Mouse (Mus musculus) CD4-positive helper T cell, adult 2 months (primary cell): Measurements from ENCODE around the gene Lclat1.
"Not testable (repeated sequence)": the region's sequence is repeated elsewhere in the genome, so short reads cannot be mapped to it uniquely, and the experiment has no call there.

ENCODE experiments used
- DNase-seq: peaks from one replicate; pipeline ENCODE4 v3.0.0-alpha.2; 2012; ENCODE audit warnings: low read depth, missing footprints, low spot score

The Lclat1 gene

DNA sequence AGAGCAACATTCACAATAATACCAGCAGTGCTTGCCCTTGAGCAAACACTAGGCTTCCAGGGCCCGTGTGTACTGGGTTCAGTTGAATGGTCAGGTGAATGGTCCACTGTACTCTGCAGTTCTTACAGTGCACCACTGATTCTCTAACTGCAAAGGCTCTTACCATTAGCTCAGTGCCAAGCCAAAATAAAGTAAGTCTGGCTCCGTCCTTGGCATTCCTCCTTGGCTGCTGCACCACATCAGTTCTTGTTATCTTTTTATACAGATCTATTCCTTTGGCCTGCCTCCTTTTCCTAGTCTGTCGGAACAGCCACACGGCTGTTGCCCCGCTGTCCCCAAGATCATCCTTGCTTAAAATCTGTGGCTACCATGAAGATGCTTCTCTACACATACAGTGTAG is 130.7 kb downstream of the Lclat1 start:
- DNase-seq = no peak

DNA sequence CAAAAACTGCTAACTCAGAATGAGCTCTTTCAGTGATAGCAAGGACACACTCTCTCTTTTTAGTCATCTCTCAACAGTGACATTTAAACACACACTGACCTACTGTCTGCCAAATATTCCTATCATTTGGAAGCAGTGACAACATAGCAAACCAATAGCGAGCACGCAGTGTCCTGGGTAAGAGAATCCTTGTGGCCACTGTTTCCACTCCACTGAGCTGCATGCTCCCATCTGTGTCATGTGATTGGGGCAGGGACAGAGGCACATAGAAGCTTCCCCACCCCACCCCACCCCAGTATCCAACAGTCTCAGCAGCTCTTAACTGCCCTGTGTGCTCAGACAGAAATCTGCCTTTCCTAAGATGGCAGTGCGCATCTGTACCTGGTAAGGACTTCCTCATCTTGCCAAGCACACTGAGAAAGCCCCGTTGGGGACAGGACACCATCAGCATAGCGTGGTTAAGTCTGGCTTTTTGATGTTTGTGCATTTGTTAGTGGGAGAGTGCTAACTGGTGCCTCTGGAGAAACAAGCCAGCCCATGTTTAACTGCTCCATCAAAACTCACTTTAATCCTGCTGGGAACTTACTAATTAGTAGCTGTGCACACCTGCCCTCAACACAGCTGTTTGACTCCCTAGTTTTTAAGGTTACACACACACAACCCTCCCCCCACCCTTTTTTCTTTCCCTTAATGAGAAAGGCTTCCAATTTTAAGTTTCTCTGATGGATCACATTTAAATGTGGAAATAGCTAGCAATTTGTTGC is 133.5 kb downstream of the Lclat1 start:
- no peak for DNase-seq

DNA sequence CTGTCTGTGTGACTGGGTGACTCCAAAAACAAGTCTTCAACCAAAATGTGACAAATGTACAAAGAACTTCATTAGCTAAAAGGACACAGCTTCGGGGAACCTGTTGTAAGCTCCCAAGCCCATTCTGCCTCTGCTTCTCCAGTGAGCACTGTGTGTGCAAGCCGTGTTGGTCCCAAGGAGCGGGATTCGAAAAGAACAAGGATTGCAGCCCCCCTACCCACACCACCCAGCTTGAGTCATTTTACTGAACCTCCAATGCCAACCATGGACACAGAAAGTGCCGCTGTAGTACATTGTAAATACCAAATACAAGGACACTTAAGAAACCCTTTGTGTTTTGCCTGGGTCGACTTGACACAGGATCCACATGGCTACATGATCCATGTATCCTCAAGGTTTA is 135.9 kb downstream of the Lclat1 start:
- no peak for DNase-seq

- DNase-seq = no peak
These were observed 136.8 kb downstream of the Lclat1 start for GRCm38 (mm10) chr17:73244596-73244995.

- DNase-seq = no peak
These were observed 137.4 kb downstream of the Lclat1 start for GRCm38 (mm10) chr17:73245089-73245684.

- DNase-seq = no peak
These were observed 138.3 kb downstream of the Lclat1 start for GRCm38 (mm10) chr17:73246036-73246435.

DNA sequence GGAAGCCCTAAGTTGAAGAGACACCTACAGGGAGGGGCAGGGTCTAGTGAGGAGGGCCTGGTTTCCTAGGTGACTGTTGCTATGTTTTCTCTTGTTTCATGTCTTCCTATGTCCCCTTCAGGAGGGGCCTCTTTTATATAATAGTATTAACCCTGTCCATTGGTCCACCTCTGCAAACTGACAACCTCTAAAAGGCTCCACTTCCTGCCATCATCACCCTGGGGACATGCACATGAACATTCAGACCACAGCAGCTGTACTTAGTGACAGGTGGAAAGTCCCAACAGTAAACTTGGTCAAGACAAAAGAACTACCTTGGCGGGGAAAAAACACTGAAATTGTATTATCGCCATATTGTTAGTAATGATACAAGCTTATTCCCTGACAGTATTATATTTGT is 139.1 kb downstream of the Lclat1 start:
- DNase-seq = peak; percentile 43

DNA sequence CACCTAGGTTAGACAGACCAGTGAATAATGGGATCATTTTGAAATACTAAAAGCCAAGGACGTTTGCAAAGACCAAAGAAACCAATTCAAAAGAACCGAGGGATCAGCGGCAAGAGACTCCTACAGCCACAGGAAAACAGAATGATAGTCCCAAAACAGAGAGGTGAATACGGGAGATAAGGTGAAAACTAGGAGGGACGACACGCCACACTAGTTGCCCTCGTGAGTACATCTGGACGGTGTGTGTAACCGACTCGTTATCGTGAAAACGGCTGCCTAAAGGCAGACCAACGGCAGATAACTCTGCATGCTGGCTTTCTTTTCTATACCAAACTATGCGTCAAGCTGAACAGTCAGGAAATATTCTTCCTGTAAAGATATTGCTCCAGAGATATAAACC is 140.0 kb downstream of the Lclat1 start:
- no peak for DNase-seq

GRCm38 (mm10) chr17:73250488-73251141 is 142.8 kb downstream of the Lclat1 start:
- DNase-seq = no peak

GRCm38 (mm10) chr17:73251142-73251502 is 143.3 kb downstream of the Lclat1 start:
- DNase-seq = no peak

GRCm38 (mm10) chr17:73251812-73252608 is 144.2 kb downstream of the Lclat1 start:
- DNase-seq = no peak

GRCm38 (mm10) chr17:73253291-73253969 is 145.6 kb downstream of the Lclat1 start:
- DNase-seq = peak; percentile 10

DNA sequence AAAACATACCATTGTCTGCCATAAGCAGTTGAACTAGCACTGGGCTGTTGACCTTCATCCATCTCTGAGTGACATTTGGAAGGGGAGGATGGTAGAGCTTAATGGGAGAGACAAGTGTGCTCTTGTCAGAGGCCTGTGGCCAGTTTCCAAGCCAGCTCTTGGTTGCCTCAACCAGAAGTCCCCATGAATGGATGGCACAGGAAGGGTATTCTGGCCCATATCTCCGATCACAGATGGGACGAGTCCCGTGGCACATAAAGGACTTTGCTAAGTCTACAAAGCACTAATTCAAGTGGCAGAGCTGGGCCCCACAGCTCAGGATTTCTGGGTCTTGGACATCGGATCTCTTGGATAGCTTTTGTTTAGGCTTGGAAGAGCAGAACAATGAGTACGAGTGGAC is 148.0 kb downstream of the Lclat1 start:
- no peak for DNase-seq

DNA sequence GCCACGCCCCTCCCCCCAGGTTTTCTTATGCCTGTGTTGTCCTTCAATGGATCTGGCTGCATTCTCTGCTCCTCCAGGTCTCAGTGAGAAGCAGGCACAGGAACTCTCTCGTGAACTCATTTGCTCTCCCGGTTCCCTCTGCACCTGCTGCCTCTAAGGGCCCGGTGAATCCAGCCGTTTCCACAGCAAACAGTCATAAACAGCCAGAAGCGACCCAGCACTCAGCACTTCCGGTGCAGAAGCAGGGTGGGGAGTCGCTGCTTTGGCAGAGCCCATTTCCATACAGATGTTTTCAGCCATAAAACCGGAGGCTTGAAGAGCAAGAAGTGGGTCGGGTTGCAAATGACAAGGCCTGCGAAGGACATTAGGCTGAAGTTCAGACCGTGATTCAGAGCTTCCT is 150.8 kb downstream of the Lclat1 start:
- DNase-seq = peak; percentile 35

- not testable (repeated sequence) for DNase-seq
These were observed 151.5 kb downstream of the Lclat1 start for GRCm38 (mm10) chr17:73259258-73259657.

DNA sequence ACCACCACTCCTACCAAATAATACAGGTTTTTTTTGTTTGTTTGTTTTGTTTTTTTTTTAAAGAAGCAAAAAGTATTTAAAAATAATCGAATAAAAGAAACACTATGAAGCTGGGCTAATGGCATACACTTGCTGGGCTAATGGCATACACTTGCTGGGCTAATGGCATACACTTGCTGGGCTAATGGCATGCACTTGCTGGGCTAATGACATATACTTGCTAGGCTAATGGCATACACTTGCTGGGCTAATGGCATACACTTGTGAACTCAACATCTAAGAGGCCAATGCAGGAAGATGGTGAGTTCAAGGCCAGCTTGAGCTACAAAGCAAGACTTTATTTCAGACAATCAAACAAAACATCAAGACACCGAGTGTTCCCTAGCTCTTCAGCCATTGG is 154.8 kb downstream of the Lclat1 start:
- no peak for DNase-seq

DNA sequence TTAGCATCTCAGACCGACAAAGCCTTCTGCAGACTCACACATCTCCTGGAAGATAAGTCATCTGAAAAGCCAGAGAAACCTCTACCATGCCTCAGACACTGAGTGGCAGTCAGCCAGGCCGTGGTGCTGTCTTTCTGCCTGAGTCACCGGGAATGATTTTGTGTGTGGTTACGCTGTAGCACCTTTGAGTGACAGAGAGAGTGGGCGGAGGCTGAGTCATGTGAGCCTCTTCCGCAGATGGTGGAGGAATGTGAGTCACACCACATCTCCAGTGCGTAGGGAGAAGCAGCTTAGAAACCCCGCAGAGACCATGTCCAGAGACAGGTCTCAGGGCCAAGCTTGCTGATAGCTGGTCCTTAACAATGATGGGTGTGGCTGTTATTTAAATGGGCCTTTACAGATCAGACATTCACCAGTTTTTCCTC is 155.3 kb downstream of the Lclat1 start:
- peak; percentile 89 for DNase-seq

DNA sequence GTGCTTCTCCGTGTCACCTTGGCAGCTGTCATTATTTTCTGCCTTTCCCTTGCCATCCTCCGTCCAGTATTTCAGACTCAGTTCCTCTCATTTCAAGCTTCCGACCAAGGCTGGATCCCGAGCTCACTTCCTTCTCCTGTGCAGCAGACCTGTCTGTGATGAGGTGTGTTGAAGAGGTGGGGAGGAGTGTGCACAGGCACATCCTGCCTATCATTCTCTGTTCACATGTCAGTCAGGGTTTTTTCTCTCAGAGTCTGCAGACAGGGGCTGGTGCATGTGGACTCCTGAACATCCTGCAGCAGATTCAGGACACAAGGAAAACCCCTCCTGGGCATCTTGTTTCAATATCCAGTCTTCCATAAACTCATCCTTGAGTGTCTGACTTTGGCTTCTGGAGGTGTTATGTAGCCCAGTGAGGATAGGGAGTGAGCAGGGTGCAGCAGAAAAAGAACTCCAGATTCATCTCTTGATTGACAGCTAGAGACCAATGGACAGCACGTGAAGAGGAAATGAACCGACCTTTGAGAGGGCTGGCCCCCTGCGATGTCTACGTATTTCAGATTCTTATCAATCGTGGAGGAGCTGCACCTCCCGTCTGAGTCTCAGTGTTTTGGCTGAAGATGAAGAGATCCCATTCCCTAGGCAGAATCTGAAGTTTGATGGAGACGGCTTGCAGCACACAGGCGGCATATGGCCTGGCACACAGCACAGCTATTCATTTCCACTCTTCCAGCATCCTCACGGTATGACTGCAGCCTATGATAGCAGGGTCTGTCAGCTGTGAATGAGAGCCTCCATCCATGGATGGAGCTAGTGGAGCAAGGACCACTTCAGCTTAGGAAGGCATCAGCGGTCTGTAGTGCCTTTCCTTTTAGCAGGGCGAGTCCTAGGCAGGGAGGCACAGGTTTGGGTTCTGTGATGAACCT is 163.3 kb downstream of the Lclat1 start:
- peak; percentile 58 for DNase-seq

DNA sequence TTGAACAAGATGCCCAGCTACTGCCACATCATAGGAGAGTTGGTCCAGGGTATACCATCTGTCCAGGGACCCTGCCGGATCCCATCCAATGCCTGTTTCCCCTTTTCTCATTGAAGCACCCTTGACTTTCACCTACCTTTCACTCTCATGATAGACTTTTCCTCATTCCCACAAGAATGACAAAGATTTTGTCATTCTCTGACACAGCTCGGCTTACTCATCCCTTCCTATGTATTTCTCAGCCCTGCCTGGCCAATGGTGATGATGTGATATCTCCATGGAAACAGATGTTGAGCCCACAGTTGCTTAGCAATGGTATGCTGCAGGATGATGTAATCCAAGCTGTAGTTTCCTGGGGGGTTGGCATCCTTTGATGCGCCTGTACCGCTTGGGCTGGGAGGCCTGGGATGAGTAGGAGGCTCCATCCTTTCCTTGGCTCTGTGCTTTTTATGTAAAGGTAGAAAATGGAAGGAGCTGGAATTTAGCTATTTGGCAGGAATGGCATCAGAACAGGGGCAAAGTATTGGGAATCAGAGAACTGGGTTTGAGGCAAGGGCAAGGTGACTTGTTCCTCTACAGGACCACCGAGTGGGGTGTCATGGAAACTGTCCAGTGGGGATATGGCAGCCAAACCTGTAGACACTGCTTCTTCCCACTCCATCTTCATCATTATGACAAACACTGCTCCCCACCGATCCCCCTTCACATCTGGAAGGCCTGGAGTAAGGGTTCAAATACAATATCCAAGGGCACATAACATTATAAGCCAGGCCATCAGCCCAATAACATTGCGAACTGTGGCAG is 164.2 kb downstream of the Lclat1 start:
- DNase-seq = peak; percentile 36

- peak; percentile 40 for DNase-seq
These were observed 166.0 kb downstream of the Lclat1 start for GRCm38 (mm10) chr17:73273809-73274208.
